Mouse (Mus musculus): ENCODE results near the gene Nanos3. TPM values are rescaled to one million over a fixed set of nuclear protein-coding genes. Genes with fewer than 3 reads are reported as not detected.

Gene Nanos3
- polyA plus RNA-seq (2015; fragmentation: Nextera tagmentation; extraction: Ambion mirVana), result 1.1 and 1.3 TPM in 2 replicates

GRCm38 (mm10) chr8:84185117-84185516 is at the start of gene Nanos3:
Gene Nanos3, minus strand, starts transcription at chr8:84185217.

GRCm38 (mm10) chr8:84147769-84148530 is 37.1 kb downstream of the Nanos3 start, which contains the start of the genes Cc2d1a and 4930432K21Rik:
Gene Cc2d1a, minus strand, starts transcription at chr8:84147936.
Gene 4930432K21Rik, plus strand, starts transcription at chr8:84148025.

GRCm38 (mm10) chr8:84125656-84126055 is 59.4 kb downstream of the Nanos3 start, which contains the start of gene Podnl1:
Gene Podnl1, plus strand, starts transcription at chr8:84125989.

MicroRNAs encoded within 50 kb of the gene (microRNA counts, 519-probe panel; counts per million panel counts)
- microRNA mmu-miR-181c, result 2,853 counts per million, percentile 42 among the panel's probes with 10 or more counts
- microRNA mmu-miR-23a, result 5,098 counts per million, percentile 93 among the panel's probes with 10 or more counts
- 5,236 counts per million, percentile 94 among the panel's probes with 10 or more counts for microRNA mmu-miR-27a

Small RNAs within 50 kb of the gene (microRNA-seq; reads per million reads assigned to microRNA genes)
- gene Gm25110 (not detected), gene Mir181c (2,221 reads per million, percentile 81 among the genes with 10 or more reads in this experiment), gene Mir181d (911 reads per million, percentile 72 among the genes with 10 or more reads in this experiment), gene Mir23a (42,932 reads per million, percentile 98 among the genes with 10 or more reads in this experiment), gene Mir24-2 (not detected), gene Mir27a (1,042 reads per million, percentile 73 among the genes with 10 or more reads in this experiment), gene Mir3074-2 (not detected)

Other genes with a start within 250 kb of the Nanos3 start
- gene Gm10644, start 230.0 kb downstream of the Nanos3 start, polyA plus RNA-seq (2015; fragmentation: Nextera tagmentation; extraction: Ambion mirVana), result 0.06 and 0.17 TPM in 2 replicates
- gene Asf1b, start 229.7 kb downstream of the Nanos3 start, polyA plus RNA-seq (2015; fragmentation: Nextera tagmentation; extraction: Ambion mirVana), result 14.0 and 18.6 TPM in 2 replicates
- 63.1 and 68.1 TPM in 2 replicates for gene Prkaca, start 212.2 kb downstream of the Nanos3 start, polyA plus RNA-seq (2015; fragmentation: Nextera tagmentation; extraction: Ambion mirVana)
- 3.5 and 4.3 TPM in 2 replicates for gene Samd1, start 187.5 kb downstream of the Nanos3 start, polyA plus RNA-seq (2015; fragmentation: Nextera tagmentation; extraction: Ambion mirVana)
- gene 1700067K01Rik, start 183.7 kb downstream of the Nanos3 start, polyA plus RNA-seq (2015; fragmentation: Nextera tagmentation; extraction: Ambion mirVana), result 0.39 and 0.48 TPM in 2 replicates
- 0.43 and 0.60 TPM in 2 replicates for gene 2210011C24Rik, start 173.0 kb downstream of the Nanos3 start, polyA plus RNA-seq (2015; fragmentation: Nextera tagmentation; extraction: Ambion mirVana)
- 0.47 and 1.3 TPM in 2 replicates for gene Palm3, start 163.7 kb downstream of the Nanos3 start, polyA plus RNA-seq (2015; fragmentation: Nextera tagmentation; extraction: Ambion mirVana)
- 0.53 and 0.96 TPM in 2 replicates for gene Il27ra, start 142.6 kb downstream of the Nanos3 start, polyA plus RNA-seq (2015; fragmentation: Nextera tagmentation; extraction: Ambion mirVana)
- not detected in 2 replicates for gene Rln3, start 140.2 kb downstream of the Nanos3 start, polyA plus RNA-seq (2015; fragmentation: Nextera tagmentation; extraction: Ambion mirVana)
- 0.82 and 0.94 TPM in 2 replicates for gene Gm10643, start 120.1 kb downstream of the Nanos3 start, polyA plus RNA-seq (2015; fragmentation: Nextera tagmentation; extraction: Ambion mirVana)
- gene Rfx1, start 118.4 kb downstream of the Nanos3 start, polyA plus RNA-seq (2015; fragmentation: Nextera tagmentation; extraction: Ambion mirVana), result 3.1 and 3.3 TPM in 2 replicates
- gene Dcaf15, start 80.4 kb downstream of the Nanos3 start, polyA plus RNA-seq (2015; fragmentation: Nextera tagmentation; extraction: Ambion mirVana), result 3.0 and 3.2 TPM in 2 replicates
- gene Podnl1, start 59.2 kb downstream of the Nanos3 start, polyA plus RNA-seq (2015; fragmentation: Nextera tagmentation; extraction: Ambion mirVana), result 0.16 and 0.22 TPM in 2 replicates
- gene Cc2d1a, start 37.3 kb downstream of the Nanos3 start, polyA plus RNA-seq (2015; fragmentation: Nextera tagmentation; extraction: Ambion mirVana), result 14.8 and 15.7 TPM in 2 replicates
- gene 4930432K21Rik, start 37.2 kb downstream of the Nanos3 start, polyA plus RNA-seq (2015; fragmentation: Nextera tagmentation; extraction: Ambion mirVana), result 0.16 and 0.50 TPM in 2 replicates
- gene Zswim4, start 51.8 kb upstream of the Nanos3 start, polyA plus RNA-seq (2015; fragmentation: Nextera tagmentation; extraction: Ambion mirVana), result 5.2 and 5.8 TPM in 2 replicates
- 269 and 288 TPM in 2 replicates for gene D8Ertd738e, start 64.5 kb upstream of the Nanos3 start, polyA plus RNA-seq (2015; fragmentation: Nextera tagmentation; extraction: Ambion mirVana)
- 63.3 and 68.1 TPM in 2 replicates for gene Mri1, start 72.1 kb upstream of the Nanos3 start, polyA plus RNA-seq (2015; fragmentation: Nextera tagmentation; extraction: Ambion mirVana)
- gene Ccdc130, start 85.2 kb upstream of the Nanos3 start, polyA plus RNA-seq (2015; fragmentation: Nextera tagmentation; extraction: Ambion mirVana), result 9.6 and 10.7 TPM in 2 replicates
- gene Cacna1a, start 203.2 kb upstream of the Nanos3 start, polyA plus RNA-seq (2015; fragmentation: Nextera tagmentation; extraction: Ambion mirVana), result 2.2 and 4.1 TPM in 2 replicates

Measured in urinary bladder, postnatal 0 days (tissue).